Mouse (Mus musculus) embryonic facial prominence, embryonic 12.5 days (tissue): ENCODE results near the gene Slc38a9. TPM values are rescaled to one million over a fixed set of nuclear protein-coding genes. Genes with fewer than 3 reads are reported as not detected.

Experiments used
- ATAC-seq: fragments of 200-750 bp; cut with Nextera tagmentation; 2 replicates; pipeline ENCODE4 v1.8.0; 2017; ENCODE audit not compliant: insufficient number of reproducible peaks, insufficient read depth, low FRiP score, low TSS enrichment
- H3K27ac ChIP-seq: fragments of 300-500 bp; sonication (generic); 2 replicates; pipeline ENCODE4 v1.5.1; 2016; ENCODE audit warnings: mild to moderate bottlenecking
- H3K27me3 ChIP-seq: fragments of 300-500 bp; sonication (generic); 2 replicates; pipeline ENCODE4 v1.6.1; 2016; ENCODE audit warnings: mild to moderate bottlenecking, moderate library complexity
- H3K36me3 ChIP-seq: fragments of 300-500 bp; sonication (generic); 2 replicates; pipeline ENCODE4 v1.6.1; 2016; ENCODE audit warnings: mild to moderate bottlenecking
- H3K4me1 ChIP-seq: fragments of 300-500 bp; sonication (generic); 2 replicates; pipeline ENCODE4 v1.6.1; 2016
- H3K4me2 ChIP-seq: fragments of 300-500 bp; sonication (generic); replicated peaks from 2 replicates; pipeline ENCODE4 v1.6.1; 2016; ENCODE audit warnings: mild to moderate bottlenecking, moderate library complexity
- H3K4me3 ChIP-seq: fragments of 300-500 bp; sonication (generic); 2 replicates; pipeline ENCODE4 v1.5.1; 2016; ENCODE audit warnings: mild to moderate bottlenecking
- H3K9ac ChIP-seq: fragments of 300-500 bp; sonication (generic); 2 replicates; pipeline ENCODE4 v1.6.1; 2016; ENCODE audit warnings: mild to moderate bottlenecking, moderate library complexity
- H3K9me3 ChIP-seq: fragments of 300-500 bp; sonication (generic); 2 replicates; pipeline ENCODE4 v1.6.1; 2016; ENCODE audit warnings: mild to moderate bottlenecking, moderate library complexity
- WGBS: fragments of 180-500 bp; shearing (Covaris S2); methylation state at CpG from one replicate; pipeline ENCODE4 v1.1.7; 2016; 5-methylcytosine and 5-hydroxymethylcytosine counted together
- polyA plus RNA-seq: library from polyadenylated mRNA; unstranded; fragments of >200 nt; fragmentation: Nextera tagmentation; extraction: Ambion mirVana; gene quantifications from 2 replicates; pipeline ENCODE4 v1.2.1, GENCODE M21; 2016

Gene Slc38a9
- polyA plus RNA-seq, result 18.3 and 19.1 TPM in 2 replicates

DNA sequence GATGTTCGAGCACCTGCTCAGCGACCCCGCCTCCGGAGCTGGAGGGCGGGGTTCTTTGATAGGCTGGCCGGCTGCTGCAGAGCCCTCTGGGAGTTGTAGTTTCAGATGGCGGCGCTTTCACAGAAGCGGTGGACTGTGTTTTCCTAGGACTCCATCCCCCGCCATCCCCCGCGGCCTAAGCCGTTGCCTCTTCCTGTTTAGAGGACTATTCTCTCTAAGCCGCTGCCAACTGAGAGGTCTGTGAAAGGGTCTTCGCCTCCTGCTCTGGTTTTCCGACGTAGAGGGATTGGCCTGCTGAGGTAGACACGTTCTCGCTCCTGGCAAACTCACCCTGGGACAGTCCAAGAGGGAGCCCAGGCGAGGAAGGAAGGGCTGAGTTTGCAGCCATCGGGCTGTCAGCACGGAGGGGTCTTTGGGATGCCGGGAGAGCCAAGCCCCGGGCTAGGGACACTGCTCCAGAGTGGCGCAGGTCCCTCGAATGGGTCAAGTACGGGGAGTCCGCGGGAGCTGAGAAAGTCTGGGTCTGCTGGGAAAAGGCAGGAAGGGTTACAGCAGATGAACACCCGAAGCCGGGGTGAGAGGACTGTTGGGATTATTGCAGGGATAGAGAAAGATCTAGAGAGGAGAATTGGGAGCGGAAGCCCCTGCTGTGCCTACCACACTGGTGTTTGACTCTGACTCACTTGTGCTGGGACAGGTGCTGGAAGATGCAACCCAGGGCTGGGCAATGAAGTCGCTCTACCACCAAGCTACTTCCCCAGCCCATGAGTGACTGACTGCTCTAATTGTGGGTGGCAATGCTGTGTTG lies at the start of gene Slc38a9:
TSS of gene Slc38a9 (plus strand) at position 178 of the 808 bp plus-strand sequence.
- Histone ChIP-seq H3K36me3 (no peaks in the 10 kb centered on the region), H3K4me1 (peaks cover 5% of the 10 kb centered on the region; the same call in 1 of the 2 replicates), H3K9ac (peak within 1 kb of the TSS; percentile 72), H3K4me2 (peak within 1 kb of the TSS; percentile 64), H3K27ac (no peak within 1 kb of the TSS), H3K27me3 (no peaks in the 10 kb centered on the region), H3K4me3 (peak within 1 kb of the TSS; percentile 73), H3K9me3 (no peaks in the 10 kb centered on the region)
- under 1% methylated on average over 33 of the region's 33 CpGs for WGBS
- peak; percentile 97 for ATAC-seq

DNA sequence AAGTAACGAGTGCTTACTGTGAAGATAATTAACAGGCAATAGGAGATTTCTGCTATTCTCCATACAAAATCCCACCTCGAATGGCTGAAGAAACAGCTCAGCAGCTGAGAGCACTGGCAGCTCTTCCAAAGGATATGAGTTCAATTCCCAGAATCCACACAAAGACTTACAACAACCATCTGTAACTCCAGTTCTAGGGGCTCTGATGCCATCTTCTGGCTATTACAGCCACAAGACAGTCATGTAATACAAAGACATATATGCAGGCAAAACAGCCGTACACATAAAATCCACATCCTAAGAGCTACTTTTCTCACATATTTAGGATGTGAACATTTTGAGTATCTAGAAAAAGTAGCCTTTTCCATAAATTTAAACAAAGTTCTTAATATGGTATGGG lies 39.0 kb upstream of the Slc38a9 start:
- Histone ChIP-seq H3K27me3 (no peaks in the 10 kb centered on the region), H3K4me2 (no peak overlapping the region), H3K4me1 (no peaks in the 10 kb centered on the region), H3K9ac (no peak overlapping the region), H3K4me3 (no peak overlapping the region), H3K27ac (no peak overlapping the region), H3K9me3 (no peaks in the 10 kb centered on the region), H3K36me3 (no peaks in the 10 kb centered on the region)
- no peak for ATAC-seq
- WGBS, result 71% methylated on average over 3 of the region's 3 CpGs

DNA sequence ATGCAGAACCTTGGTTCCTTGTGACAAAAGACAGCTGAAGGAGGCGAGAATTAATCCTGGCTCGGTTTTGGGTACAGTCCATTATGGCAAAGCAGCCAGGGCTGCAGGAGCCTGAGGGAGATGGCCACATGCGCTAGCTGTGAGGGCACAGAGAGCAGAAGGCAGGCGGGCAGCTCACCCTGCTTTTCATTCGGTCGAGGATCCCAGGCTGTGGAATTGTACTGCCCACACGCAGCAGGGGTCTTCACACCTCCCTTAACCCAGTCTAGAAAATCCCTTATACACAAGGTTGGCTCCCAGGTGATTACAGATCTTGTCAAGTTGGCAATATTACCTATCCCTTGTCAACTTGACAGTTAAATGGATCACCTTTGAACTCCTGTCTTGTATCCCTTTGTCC lies 36.9 kb upstream of the Slc38a9 start:
- no peaks in the 10 kb centered on the region for H3K4me1 ChIP-seq
- no peaks in the 10 kb centered on the region for H3K27me3 ChIP-seq
- H3K9ac ChIP-seq, result no peak overlapping the region
- H3K4me3 ChIP-seq, result no peak overlapping the region
- H3K27ac ChIP-seq, result no peak overlapping the region
- no peaks in the 10 kb centered on the region for H3K9me3 ChIP-seq
- ATAC-seq, result no peak
- H3K36me3 ChIP-seq, result no peaks in the 10 kb centered on the region
- H3K4me2 ChIP-seq, result no peak overlapping the region
- WGBS, result 73% methylated on average over 7 of the region's 7 CpGs

DNA sequence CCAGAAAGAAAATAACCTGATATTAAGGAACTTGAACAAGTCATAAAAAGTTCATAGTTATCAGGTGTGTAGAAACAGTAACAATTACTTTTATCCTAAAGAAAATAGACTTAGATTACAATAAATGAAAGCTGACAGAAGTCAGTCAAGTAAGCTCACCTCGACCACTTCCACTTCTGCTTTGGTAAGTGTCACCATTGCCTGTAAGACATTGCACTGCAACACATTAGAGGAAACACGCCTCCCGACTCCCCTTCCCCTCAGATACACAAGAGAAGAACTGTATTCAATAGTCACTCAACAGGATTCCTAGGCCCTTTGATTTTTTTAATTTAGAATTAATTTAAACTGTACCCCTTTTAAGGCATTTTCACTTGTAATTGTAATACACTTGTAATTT lies 35.9 kb upstream of the Slc38a9 start:
- Histone ChIP-seq H3K27me3 (no peaks in the 10 kb centered on the region), H3K4me3 (no peak overlapping the region), H3K4me2 (no peak overlapping the region), H3K9ac (no peak overlapping the region), H3K36me3 (no peaks in the 10 kb centered on the region), H3K9me3 (no peaks in the 10 kb centered on the region), H3K4me1 (no peaks in the 10 kb centered on the region), H3K27ac (no peak overlapping the region)
- ATAC-seq, result no peak
- 85% methylated on average over 3 of the region's 3 CpGs for WGBS

DNA sequence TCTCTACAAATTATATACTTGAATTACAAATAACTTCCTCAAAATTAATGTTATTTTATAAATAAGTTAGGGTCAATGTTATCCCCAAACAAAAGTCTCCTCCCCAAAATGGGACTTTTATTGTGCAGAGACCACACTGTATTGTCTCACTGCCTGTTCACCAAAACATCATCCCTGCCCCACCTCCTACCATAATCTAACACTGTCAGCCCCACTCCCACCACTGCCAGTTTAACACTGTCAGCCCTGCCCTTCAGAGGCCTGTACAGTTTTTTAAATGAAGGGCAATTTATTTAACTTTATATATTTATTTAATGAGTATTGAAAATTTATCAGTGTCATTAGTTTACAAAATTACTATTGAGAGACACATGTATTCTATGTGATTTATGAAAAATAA lies 35.0 kb upstream of the Slc38a9 start:
- Histone ChIP-seq H3K4me3 (no peak overlapping the region), H3K9me3 (no peaks in the 10 kb centered on the region), H3K36me3 (no peaks in the 10 kb centered on the region), H3K4me2 (no peak overlapping the region), H3K9ac (no peak overlapping the region), H3K27me3 (no peaks in the 10 kb centered on the region), H3K4me1 (no peaks in the 10 kb centered on the region), H3K27ac (no peak overlapping the region)
- ATAC-seq, result no peak

DNA sequence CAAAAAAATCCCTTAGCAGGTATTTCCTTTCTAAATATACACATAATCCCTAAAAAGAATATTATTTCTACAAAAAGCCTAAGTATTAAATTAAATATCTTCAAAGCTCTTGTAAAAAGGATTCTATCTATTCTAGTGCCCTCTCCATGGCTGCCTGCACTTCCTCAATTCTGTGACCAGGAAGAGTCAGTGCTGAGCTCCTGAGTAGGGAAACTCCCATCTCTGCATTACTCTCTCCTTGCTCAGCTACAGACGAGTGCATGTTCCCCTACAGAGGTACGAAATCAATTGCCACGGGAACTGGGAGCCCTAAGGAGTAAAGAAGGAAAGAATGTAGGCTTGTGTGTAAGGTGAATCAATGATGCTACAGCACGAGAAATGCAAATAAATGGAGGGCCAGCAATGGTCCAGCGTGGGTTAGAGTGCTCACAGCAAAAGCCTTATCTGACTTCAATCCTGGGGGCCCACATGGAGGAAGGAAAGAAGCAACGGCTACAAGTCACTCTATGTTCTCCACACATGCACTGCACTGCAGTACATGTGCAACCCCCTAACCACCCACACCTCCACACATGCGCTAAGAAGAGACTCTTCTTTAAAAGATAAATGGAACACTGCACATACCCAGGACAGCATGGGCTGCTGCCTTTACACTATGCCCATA lies 25.2 kb upstream of the Slc38a9 start:
- no peaks in the 10 kb centered on the region for H3K27me3 ChIP-seq
- ATAC-seq, result no peak

DNA sequence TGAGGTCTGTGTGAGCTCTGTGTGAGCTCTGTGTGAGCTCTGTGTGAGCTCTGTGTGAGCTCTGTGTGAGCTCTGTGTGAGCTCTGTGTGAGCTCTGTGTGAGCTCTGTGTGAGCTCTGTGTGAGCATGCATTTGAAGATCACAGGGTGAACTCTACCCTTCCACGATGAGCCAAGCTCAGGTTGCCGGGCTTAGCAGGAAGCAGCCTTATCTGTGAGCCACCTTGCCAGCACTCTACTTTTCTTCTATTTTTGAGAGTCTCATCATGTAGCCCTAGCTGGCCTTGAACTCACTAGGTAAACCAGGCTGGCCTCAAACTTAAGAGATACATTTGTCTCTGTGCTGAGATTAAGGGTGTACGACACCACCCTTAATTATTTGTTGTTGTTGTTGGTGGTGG lies 24.1 kb upstream of the Slc38a9 start:
- H3K4me1 ChIP-seq, result no peaks in the 10 kb centered on the region
- 45% methylated on average over 3 of the region's 3 CpGs for WGBS

More for the DNA sequence above, 25.2 kb upstream of the Slc38a9 start:
- no peak overlapping the region for H3K4me2 ChIP-seq
- H3K36me3 ChIP-seq, result no peaks in the 10 kb centered on the region
- H3K9me3 ChIP-seq, result no peaks in the 10 kb centered on the region
- no peak overlapping the region for H3K9ac ChIP-seq
- WGBS, result 59% methylated on average over 7 of the region's 7 CpGs
- H3K27ac ChIP-seq, result no peak overlapping the region
- H3K4me1 ChIP-seq, result no peaks in the 10 kb centered on the region
- H3K4me3 ChIP-seq, result no peak overlapping the region

DNA sequence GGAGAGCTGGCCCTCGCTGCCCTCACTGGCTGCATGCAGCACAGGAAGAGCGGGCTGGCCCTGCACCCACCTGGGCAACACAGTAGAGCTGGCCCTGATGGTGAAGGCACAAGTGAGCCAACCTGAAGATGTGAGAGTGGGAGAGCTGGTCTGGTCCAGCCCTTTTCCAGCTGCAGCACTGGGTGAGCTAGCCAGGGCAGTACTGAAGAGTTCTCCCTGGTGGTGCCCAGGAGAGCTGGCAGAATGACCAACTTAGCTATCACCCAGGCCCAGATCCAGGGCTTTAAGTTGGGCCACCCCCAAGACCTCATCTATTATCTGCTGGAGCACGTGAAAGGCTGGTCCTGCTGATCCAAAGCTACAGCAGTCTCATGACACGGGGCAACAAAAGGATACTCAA lies 21.4 kb upstream of the Slc38a9 start:
- no peaks in the 10 kb centered on the region for H3K36me3 ChIP-seq
- no peaks in the 10 kb centered on the region for H3K4me1 ChIP-seq
- WGBS, result 67% methylated on average over 4 of the region's 4 CpGs
- H3K27me3 ChIP-seq, result no peaks in the 10 kb centered on the region
- no peak overlapping the region for H3K27ac ChIP-seq
- no peaks in the 10 kb centered on the region for H3K9me3 ChIP-seq
- H3K4me3 ChIP-seq, result no peak overlapping the region
- H3K9ac ChIP-seq, result no peak overlapping the region
- no peak for ATAC-seq
- no peak overlapping the region for H3K4me2 ChIP-seq

More for the DNA sequence above, 24.1 kb upstream of the Slc38a9 start:
- ATAC-seq, result no peak
- Histone ChIP-seq H3K9me3 (no peaks in the 10 kb centered on the region), H3K4me2 (no peak overlapping the region), H3K27me3 (no peaks in the 10 kb centered on the region), H3K36me3 (no peaks in the 10 kb centered on the region), H3K4me3 (no peak overlapping the region), H3K9ac (no peak overlapping the region), H3K27ac (no peak overlapping the region)

DNA sequence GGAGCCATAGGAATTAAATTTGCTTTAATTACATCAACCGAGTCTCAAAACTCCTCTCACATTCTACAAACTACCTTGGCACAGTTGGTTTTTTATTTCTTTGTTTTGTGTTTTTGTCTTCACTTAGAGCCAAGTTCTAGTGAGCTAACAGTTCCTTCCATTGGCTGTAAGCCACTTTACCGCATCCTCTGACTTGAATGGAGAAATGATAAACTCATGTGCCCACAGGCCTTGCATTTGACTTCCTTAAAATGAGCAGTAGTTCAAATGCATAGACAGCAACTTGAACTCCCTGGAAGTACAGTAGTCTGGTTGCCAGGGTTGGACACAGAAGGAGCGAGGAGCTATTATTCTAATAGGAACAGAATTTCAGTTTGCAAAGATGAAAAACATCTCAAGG lies 17.7 kb upstream of the Slc38a9 start:
- Histone ChIP-seq H3K9me3 (no peaks in the 10 kb centered on the region), H3K27me3 (no peaks in the 10 kb centered on the region), H3K36me3 (no peaks in the 10 kb centered on the region), H3K4me3 (no peak overlapping the region), H3K4me1 (no peaks in the 10 kb centered on the region), H3K4me2 (no peak overlapping the region), H3K9ac (no peak overlapping the region), H3K27ac (no peak overlapping the region)
- ATAC-seq, result no peak
- 87% methylated on average over 3 of the region's 3 CpGs for WGBS

DNA sequence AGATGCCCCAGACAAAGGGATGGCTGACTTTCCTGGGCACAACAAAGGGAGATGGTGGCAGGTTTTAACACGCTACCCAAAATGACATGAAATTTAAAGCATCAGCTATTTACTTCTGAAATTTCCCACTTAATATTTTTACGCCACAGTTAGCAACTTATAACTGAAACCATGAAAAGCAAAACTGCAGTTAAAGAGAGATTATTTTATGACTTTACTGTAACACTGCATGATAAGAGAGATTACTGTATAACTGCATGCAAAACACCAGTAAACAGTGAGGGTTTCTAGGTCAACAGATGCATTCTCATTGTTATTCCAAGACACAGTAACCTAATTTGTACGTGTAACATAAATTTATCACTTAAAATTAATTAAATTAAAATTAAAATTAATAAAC lies 15.6 kb upstream of the Slc38a9 start:
- Histone ChIP-seq H3K27me3 (no peaks in the 10 kb centered on the region), H3K9me3 (no peaks in the 10 kb centered on the region), H3K4me1 (no peaks in the 10 kb centered on the region), H3K4me3 (no peak overlapping the region), H3K4me2 (no peak overlapping the region), H3K9ac (no peak overlapping the region), H3K27ac (no peak overlapping the region), H3K36me3 (no peaks in the 10 kb centered on the region)
- no peak for ATAC-seq
- WGBS, result 85% methylated on average over 3 of the region's 3 CpGs

DNA sequence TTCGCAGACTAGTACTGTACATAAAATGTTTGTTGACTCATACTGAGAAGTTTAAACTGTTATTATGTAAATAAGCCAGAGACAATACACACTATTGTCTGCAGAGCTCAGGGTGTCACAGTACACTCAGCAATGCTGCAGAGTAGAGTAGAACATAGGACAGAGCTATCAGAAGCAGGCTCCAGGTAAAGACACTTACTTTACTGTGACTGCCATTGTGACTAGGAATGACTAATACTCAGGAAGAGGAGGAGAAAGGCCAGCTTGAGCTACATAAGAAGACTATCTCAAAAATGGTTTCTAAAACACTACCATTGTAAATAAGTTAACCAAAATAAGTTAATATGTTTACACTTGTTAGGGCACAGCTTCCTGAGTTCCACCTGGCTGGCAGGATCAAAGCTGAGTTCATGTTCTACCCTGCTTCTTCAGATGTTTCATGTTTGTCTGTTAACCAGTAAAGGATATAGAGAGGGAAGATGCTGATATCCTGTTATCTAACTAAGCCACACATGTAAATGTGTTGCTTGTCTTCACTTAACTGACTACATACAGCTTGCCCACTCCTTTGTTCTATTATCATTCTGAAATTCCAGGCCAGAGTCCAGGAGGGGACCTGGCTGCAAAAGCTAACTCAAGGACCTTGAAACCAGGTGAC lies 14.9 kb upstream of the Slc38a9 start:
- no peaks in the 10 kb centered on the region for H3K36me3 ChIP-seq
- WGBS, result 88% methylated on average over 1 of the region's 1 CpGs

DNA sequence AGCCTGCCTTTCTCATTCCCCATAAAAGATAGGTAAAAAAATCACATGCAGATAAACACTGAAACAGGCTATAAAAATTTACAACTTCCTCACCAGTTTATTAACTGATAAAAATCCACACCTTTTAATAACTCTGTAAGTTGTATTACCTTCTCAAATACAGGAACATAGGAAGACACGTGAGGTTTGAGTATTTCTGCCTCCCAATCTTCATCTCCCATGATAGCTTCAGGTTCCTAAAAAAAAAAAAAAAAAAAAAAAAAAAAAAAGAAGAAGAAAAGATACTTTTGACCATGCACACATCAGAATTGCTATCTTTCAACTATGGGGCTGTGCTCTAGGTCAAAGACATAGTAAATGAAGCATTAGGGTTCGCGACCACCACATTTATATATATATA lies 9.4 kb upstream of the Slc38a9 start:
- H3K9ac ChIP-seq, result no peak overlapping the region
- no peak overlapping the region for H3K4me3 ChIP-seq
- no peaks in the 10 kb centered on the region for H3K27me3 ChIP-seq
- no peak for ATAC-seq
- H3K4me2 ChIP-seq, result no peak overlapping the region
- H3K27ac ChIP-seq, result no peak overlapping the region
- H3K36me3 ChIP-seq, result no peaks in the 10 kb centered on the region
- H3K9me3 ChIP-seq, result peaks cover 10% of the 10 kb centered on the region
- no peaks in the 10 kb centered on the region for H3K4me1 ChIP-seq
- WGBS, result 88% methylated on average over 3 of the region's 3 CpGs

More for the DNA sequence above, 14.9 kb upstream of the Slc38a9 start:
- Histone ChIP-seq H3K9me3 (no peaks in the 10 kb centered on the region), H3K4me3 (no peak overlapping the region), H3K9ac (no peak overlapping the region), H3K4me1 (no peaks in the 10 kb centered on the region), H3K27ac (no peak overlapping the region), H3K4me2 (no peak overlapping the region), H3K27me3 (no peaks in the 10 kb centered on the region)
- ATAC-seq, result no peak
